Mouse (Mus musculus): Measurements from ENCODE around the gene Nle1. TPM values are rescaled to one million over a fixed set of nuclear protein-coding genes. Genes with fewer than 3 reads are reported as not detected.

Nle1 gene
- polyA plus RNA-seq, 1 experiment = 27.1 TPM

GRCm38 (mm10) chr11:82852115-82852514 lies 56.1 kb downstream of the Nle1 start:
- 81% methylated on average over 11 of the region's 11 CpGs for WGBS
- TF ChIP-seq POLR2A (IDR thresholded peaks at IDR 0.05; ENCODE audit: low read depth, low read length) (no peak), CTCF (IDR thresholded peaks at IDR 0.05; ENCODE audit: extremely low read depth, insufficient read length, insufficient replicate concordance, low read depth, low read length) (no peak)
- Histone ChIP-seq H3K4me1 (ENCODE audit: control insufficient read depth, insufficient read depth, insufficient read length, low read length) (no peaks in the 10 kb centered on the region), H3K27me3 (ENCODE audit: control insufficient read depth, insufficient read depth, low read length) (no peaks in the 10 kb centered on the region), H3K27ac (ENCODE audit: insufficient read depth, low read depth, low read length) (no peak overlapping the region), H3K4me3 (ENCODE audit: low read depth, low read length) (no peak overlapping the region), H3K36me3 (ENCODE audit: control insufficient read depth, insufficient read depth, low read length) (no peaks in the 10 kb centered on the region)

Other genes with a start within 250 kb of the Nle1 start
- not detected in 2 replicates for gene Cct6b, start 144.1 kb downstream of the Nle1 start, polyA plus RNA-seq (2012; rRNA removed)
- gene Zfp830, start 144.1 kb downstream of the Nle1 start, polyA plus RNA-seq (2012; rRNA removed) = 1.6 and 2.8 TPM in 2 replicates
- gene Lig3, start 127.3 kb downstream of the Nle1 start, polyA plus RNA-seq (2012; rRNA removed) = 4.3 and 6.3 TPM in 2 replicates
- gene Rffl, start 37.2 kb downstream of the Nle1 start, polyA plus RNA-seq (2012; rRNA removed) = 7.0 and 8.9 TPM in 2 replicates
- 6.8 and 10.2 TPM in 2 replicates for gene Rad51d, start 17.8 kb downstream of the Nle1 start, polyA plus RNA-seq (2012; rRNA removed)
- 0.13 TPM in 1 of 2 replicates, not detected in the other for gene Fndc8, start 16.3 kb downstream of the Nle1 start, polyA plus RNA-seq (2012; rRNA removed)
- gene Unc45b, start 2.1 kb upstream of the Nle1 start, polyA plus RNA-seq (2012; rRNA removed) = 1.0 and 1.7 TPM in 2 replicates
- 0.34 and 0.95 TPM in 2 replicates for gene Slfn5, start 42.9 kb upstream of the Nle1 start, polyA plus RNA-seq (2012; rRNA removed)
- gene Slfn9, start 83.4 kb upstream of the Nle1 start, polyA plus RNA-seq (2012; rRNA removed) = 0.30 and 0.61 TPM in 2 replicates
- gene Slfn8, start 112.4 kb upstream of the Nle1 start, polyA plus RNA-seq (2012; rRNA removed) = 0.11 and 0.28 TPM in 2 replicates
- 3.4 and 4.2 TPM in 2 replicates for gene Slfn2, start 156.7 kb upstream of the Nle1 start, polyA plus RNA-seq (2012; rRNA removed)
- 0.18 and 0.81 TPM in 2 replicates for gene Slfn1, start 208.4 kb upstream of the Nle1 start, polyA plus RNA-seq (2012; rRNA removed)

Measured in small intestine, adult 2 months (tissue).